Mouse (Mus musculus) heart, postnatal 0 days (tissue): ENCODE measurements around the gene Ccr4. TPM values are rescaled to one million over a fixed set of nuclear protein-coding genes. Genes with fewer than 3 reads are reported as not detected.

Experiments used
- ATAC-seq: fragments of 200-750 bp; cut with Nextera tagmentation; 2 replicates; pipeline ENCODE4 v1.8.0; 2017; ENCODE audit warnings: low read depth, moderate number of reproducible peaks, moderate library complexity; ENCODE audit not compliant: insufficient read depth
- DNase-seq: peaks from one replicate; pipeline ENCODE4 v3.0.0-alpha.2; 2016; ENCODE audit warnings: low spot score
- H3K27ac ChIP-seq: fragments of 300-500 bp; sonication (generic); 2 replicates; pipeline ENCODE4 v1.5.1; 2014; ENCODE audit warnings: low read depth, mild to moderate bottlenecking
- H3K27me3 ChIP-seq: fragments of 300-500 bp; sonication (generic); 2 replicates; pipeline ENCODE4 v1.6.1; 2014; ENCODE audit warnings: low read length, mixed read lengths; ENCODE audit not compliant: control insufficient read depth, insufficient read depth
- H3K36me3 ChIP-seq: fragments of 300-500 bp; sonication (generic); replicated peaks from 2 replicates; pipeline ENCODE4 v1.6.1; 2014; ENCODE audit warnings: low read length, mixed read lengths; ENCODE audit not compliant: control insufficient read depth, insufficient read depth
- H3K4me1 ChIP-seq: fragments of 300-500 bp; sonication (generic); 2 replicates; pipeline ENCODE4 v1.6.1; 2014; ENCODE audit warnings: antibody characterized with exemption; ENCODE audit not compliant: control insufficient read depth, insufficient read depth
- H3K4me2 ChIP-seq: fragments of 300-500 bp; sonication (generic); 2 replicates; pipeline ENCODE4 v1.6.1; 2014; ENCODE audit warnings: low read depth, mild to moderate bottlenecking, low read length, moderate library complexity
- H3K4me3 ChIP-seq: fragments of 300-500 bp; sonication (generic); 2 replicates; pipeline ENCODE4 v1.5.1; 2014; ENCODE audit warnings: low read depth, low read length
- H3K9ac ChIP-seq: fragments of 300-500 bp; sonication (generic); replicated peaks from 2 replicates; pipeline ENCODE4 v1.6.1; 2014; ENCODE audit warnings: low read depth, low read length, mixed read lengths
- H3K9me3 ChIP-seq: fragments of 300-500 bp; sonication (generic); replicated peaks from 2 replicates; pipeline ENCODE4 v1.6.1; 2016; ENCODE audit warnings: low read length; ENCODE audit not compliant: control insufficient read depth
- CTCF ChIP-seq: IDR thresholded peaks from 2 replicates; pipeline ENCODE4 v1.5.1; 2016; ENCODE audit warnings: antibody characterized with exemption, control low read depth, low read depth
- EP300 ChIP-seq: IDR thresholded peaks from 2 replicates; pipeline ENCODE4 v1.6.1; 2016; ENCODE audit warnings: antibody characterized with exemption, low read depth
- WGBS: fragments of 180-500 bp; shearing (Covaris S2); extraction: QIAGEN DNeasy Blood & Tissue Kit; methylation state at CpG from one replicate; pipeline ENCODE4 v1.1.7; 2014; 5-methylcytosine and 5-hydroxymethylcytosine counted together
- polyA plus RNA-seq: library from polyadenylated mRNA; unstranded; fragments of >200 nt; fragmentation: Nextera tagmentation; extraction: Ambion mirVana; gene quantifications from 2 replicates; pipeline ENCODE4 v1.2.1, GENCODE M21; 2015
- total RNA-seq: library from RNA; depleted of rRNA; stranded (reverse); fragments of >200 nt; gene quantifications from 2 replicates; pipeline ENCODE4 v1.2.3, GENCODE M21; 2014; ENCODE audit warnings: low replicate concordance

Gene Ccr4
- total and polyA plus RNA-seq, 2 experiments from 2014 or later, result not detected

DNA sequence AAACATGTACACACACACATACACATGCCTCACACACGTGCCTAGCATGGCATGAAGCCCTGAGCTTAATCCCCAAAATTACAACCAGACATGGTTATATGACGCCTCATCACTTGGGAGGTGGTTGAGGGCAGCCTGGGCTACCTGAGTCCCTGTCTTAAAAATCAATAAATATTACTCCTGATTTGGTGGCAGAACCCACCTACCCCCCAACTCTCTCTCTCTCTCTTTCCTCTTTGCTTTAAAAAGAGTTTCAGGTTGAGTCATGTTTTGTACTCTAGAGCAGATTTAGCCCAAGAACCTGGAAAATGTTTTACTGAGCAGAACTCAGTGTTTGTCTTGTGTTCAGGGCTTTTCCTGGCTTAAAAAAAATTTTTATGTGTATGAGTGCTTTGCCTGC is 49.3 kb downstream of the Ccr4 start:
- 89% methylated on average over 2 of the region's 2 CpGs for WGBS
- no peak overlapping the region for H3K4me3 ChIP-seq
- H3K27me3 ChIP-seq, result no peaks in the 10 kb centered on the region
- no peaks in the 10 kb centered on the region for H3K9me3 ChIP-seq
- no peak for DNase-seq
- no peak for ATAC-seq
- H3K4me2 ChIP-seq, result no peak overlapping the region
- no peak overlapping the region for H3K27ac ChIP-seq
- no peak for TF ChIP-seq CTCF
- TF ChIP-seq EP300, result no peak
- H3K4me1 ChIP-seq, result no peaks in the 10 kb centered on the region
- peaks cover 39% of the 10 kb centered on the region for H3K36me3 ChIP-seq
- no peak overlapping the region for H3K9ac ChIP-seq

DNA sequence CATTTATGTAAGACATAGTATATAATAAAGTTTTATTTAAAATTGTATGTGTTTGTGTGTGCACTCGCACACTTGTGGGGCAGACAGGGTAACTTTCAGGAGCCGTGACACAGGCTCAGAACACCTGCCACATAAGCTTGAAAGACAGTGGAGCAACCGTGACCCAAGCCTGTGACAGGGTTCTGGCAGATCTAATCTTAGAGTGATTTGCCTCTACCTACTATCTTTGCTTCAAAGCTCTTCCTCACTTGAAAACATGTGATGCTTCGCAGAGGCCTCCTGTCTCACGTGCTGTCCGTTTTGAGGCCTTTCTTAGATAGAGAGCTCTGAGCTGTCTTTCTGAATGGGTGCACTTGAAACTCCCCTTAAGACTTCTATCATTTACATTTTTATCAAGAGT is 52.3 kb downstream of the Ccr4 start:
- Histone ChIP-seq H3K36me3 (peaks cover 25% of the 10 kb centered on the region), H3K27me3 (no peaks in the 10 kb centered on the region), H3K9ac (no peak overlapping the region), H3K4me3 (no peak overlapping the region), H3K27ac (no peak overlapping the region), H3K4me1 (no peaks in the 10 kb centered on the region), H3K4me2 (no peak overlapping the region), H3K9me3 (no peaks in the 10 kb centered on the region)
- no peak for ATAC-seq
- no peak for DNase-seq
- no peak for TF ChIP-seq CTCF
- no peak for TF ChIP-seq EP300
- WGBS, result 71% methylated on average over 6 of the region's 6 CpGs

DNA sequence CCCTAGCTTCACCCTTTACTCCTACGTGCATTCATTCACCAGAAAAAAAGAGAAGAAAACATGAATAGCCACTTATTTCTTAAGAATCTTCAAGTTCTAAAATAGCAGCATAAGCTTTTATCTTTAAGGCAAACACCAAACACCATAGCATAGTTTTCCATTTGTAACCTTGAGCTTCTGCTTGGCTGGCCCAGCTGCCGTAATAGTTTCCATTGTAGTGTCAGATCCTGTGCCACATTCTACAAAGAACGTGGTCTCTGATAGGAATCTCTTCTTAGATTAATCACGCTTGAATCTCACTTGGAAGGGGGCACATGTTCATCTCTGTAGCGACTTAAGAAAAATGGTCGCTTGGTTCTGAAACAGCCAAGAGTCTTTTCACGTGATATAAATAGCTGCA is 53.1 kb downstream of the Ccr4 start:
- DNase-seq, result no peak
- Histone ChIP-seq H3K9ac (no peak overlapping the region), H3K9me3 (no peaks in the 10 kb centered on the region), H3K36me3 (peaks cover 17% of the 10 kb centered on the region), H3K27me3 (no peaks in the 10 kb centered on the region), H3K27ac (no peak overlapping the region), H3K4me3 (no peak overlapping the region), H3K4me1 (no peaks in the 10 kb centered on the region), H3K4me2 (no peak overlapping the region)
- no peak for TF ChIP-seq CTCF
- no peak for TF ChIP-seq EP300
- 78% methylated on average over 7 of the region's 7 CpGs for WGBS
- ATAC-seq, result no peak

DNA sequence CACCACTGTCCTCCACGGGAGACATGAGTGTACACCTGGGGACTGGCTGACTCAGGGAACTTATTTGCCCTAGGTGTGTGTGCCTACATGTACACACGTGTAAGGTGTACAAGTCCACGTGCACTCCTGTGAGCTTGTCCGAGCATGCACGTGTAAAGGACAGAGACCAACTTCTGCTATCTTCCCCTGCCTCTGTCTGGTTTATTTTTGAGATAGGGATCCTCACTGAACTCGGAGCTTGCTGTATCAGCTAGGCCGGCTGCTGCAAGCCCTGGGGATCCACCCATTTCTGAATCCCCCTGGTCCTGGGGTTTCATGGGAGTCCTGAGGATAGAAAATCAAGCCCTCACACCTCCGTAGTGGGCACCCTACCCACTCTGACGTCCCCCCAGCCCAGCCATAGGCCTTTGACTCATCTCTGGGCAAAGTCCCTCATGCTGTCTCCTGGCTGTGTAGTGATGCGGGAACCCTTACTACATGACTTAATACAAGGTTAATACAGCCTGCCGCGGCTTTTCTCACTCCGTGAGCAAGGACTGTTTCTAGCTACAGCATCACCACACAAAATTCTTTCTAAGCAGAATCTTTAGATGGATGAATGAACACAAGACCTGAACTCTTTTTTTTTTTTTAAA is 55.5 kb downstream of the Ccr4 start:
- no peaks in the 10 kb centered on the region for H3K4me1 ChIP-seq
- 71% methylated on average over 13 of the region's 13 CpGs for WGBS
- H3K27ac ChIP-seq, result no peak overlapping the region
- H3K4me3 ChIP-seq, result no peak overlapping the region
- H3K36me3 ChIP-seq, result 0 out of 2 replicates have a peak, but pooled peaks cover 5% of the 10 kb centered on the region
- H3K4me2 ChIP-seq, result no peak overlapping the region
- no peak for ATAC-seq
- H3K27me3 ChIP-seq, result no peaks in the 10 kb centered on the region
- no peak for TF ChIP-seq CTCF
- TF ChIP-seq EP300, result no peak
- H3K9ac ChIP-seq, result no peak overlapping the region
- H3K9me3 ChIP-seq, result no peaks in the 10 kb centered on the region
- no peak for DNase-seq

DNA sequence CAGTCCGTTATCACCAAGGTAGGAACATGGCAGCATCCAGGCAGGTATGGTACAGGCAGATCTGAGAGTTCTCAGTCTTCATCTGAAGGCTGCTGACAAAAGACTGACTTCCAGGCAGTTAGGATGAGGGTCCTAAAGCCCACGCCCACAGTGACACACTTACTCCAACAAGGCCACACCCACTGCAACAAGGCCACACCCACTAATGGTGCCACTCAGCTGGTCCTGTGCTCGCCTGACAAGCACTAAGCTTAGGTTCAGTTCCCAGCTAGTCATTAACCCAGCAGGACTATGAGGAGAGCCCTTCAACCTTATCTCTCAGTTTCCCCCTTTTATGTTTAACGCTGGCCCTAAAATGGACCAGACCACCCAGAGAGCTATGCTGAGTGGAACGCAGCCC is 56.0 kb downstream of the Ccr4 start:
- Histone ChIP-seq H3K9ac (no peak overlapping the region), H3K4me2 (no peak overlapping the region), H3K36me3 (0 out of 2 replicates have a peak, but pooled peaks cover 5% of the 10 kb centered on the region), H3K4me3 (no peak overlapping the region), H3K9me3 (no peaks in the 10 kb centered on the region), H3K4me1 (no peaks in the 10 kb centered on the region), H3K27me3 (no peaks in the 10 kb centered on the region), H3K27ac (no peak overlapping the region)
- DNase-seq (no peak), ATAC-seq (no peak)
- WGBS, result 64% methylated on average over 5 of the region's 5 CpGs
- TF ChIP-seq EP300, result no peak
- TF ChIP-seq CTCF, result no peak

DNA sequence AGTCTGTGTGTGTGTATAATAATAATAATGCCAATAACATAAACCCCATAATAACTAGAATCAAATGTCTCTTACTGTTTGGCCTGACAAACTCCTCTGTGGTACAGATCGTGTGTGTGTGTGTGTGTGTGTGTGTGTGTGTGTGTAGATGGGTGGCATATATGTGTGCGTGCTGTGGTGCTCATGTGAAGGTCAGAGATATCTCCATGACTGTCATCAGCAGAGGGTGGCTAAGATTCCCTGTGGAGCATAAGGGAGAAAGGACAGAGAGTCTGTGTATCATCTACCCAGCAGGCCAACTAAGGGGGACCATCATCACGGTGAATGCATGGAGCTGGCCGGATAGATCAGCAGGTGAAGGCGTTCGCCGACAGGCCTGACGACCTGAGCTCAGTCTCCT is 57.8 kb downstream of the Ccr4 start:
- Histone ChIP-seq H3K4me2 (no peak overlapping the region), H3K27me3 (no peaks in the 10 kb centered on the region), H3K9ac (no peak overlapping the region), H3K27ac (no peak overlapping the region), H3K4me1 (no peaks in the 10 kb centered on the region), H3K9me3 (no peaks in the 10 kb centered on the region), H3K4me3 (no peak overlapping the region), H3K36me3 (peaks cover 3% of the 10 kb centered on the region; the same call in 1 of the 2 replicates)
- peak; percentile 76 for ATAC-seq
- DNase-seq, result peak; percentile 24
- WGBS, result 58% methylated on average over 8 of the region's 8 CpGs
- no peak for TF ChIP-seq EP300
- TF ChIP-seq CTCF, result no peak
